Mouse (Mus musculus): ENCODE results near the gene Gjc2. TPM values are rescaled to one million over a fixed set of nuclear protein-coding genes. Genes with fewer than 3 reads are reported as not detected.
A peak's percentile ranks its signal among the peaks of the same experiment; 100 is the strongest.

Gene Gjc2
- polyA plus RNA-seq, 1 experiment from 2014 or later, result not detected

DNA sequence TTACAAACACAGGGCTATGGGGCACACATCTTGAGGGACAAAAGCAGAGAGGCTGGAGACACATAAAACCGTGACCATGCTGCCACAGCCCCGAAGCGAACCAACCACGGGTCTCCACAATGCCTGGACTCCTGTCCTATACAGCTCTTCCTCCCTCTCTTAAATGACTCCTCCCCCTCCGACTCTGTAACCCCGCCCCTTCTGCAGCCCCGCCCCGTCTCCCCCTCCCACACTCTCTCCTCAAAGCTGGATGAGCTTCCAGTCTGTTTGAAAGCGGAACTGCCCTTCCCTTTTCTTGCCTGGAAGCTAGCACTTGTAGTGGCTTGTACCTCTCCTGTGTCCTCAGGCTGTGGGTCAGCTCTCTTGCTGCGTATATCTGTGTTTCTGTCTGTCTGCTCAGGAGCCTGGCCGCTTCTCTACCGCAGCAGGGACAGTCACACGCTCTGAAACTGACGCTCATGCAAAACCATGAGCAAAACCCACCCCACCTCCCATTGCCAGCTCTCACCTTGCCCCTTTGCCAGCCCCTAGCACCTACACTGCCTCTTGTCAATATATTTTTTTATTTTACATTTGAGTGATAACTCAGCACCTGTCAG is 41.1 kb downstream of the Gjc2 start:
- Histone ChIP-seq H3K27ac (replicated peaks) (no peak overlapping the region), H3K4me1 (peaks cover 7% of the 10 kb centered on the region), H3K36me3 (no peaks in the 10 kb centered on the region), H3K4me3 (peak overlapping the region; percentile 38), H3K9me3 (replicated peaks) (no peaks in the 10 kb centered on the region), H3K27me3 (ENCODE audit: low read depth, poor library complexity, severe bottlenecking) (peaks cover 22% of the 10 kb centered on the region)
- WGBS, result 15% methylated on average over 14 of the region's 14 CpGs
- peak; percentile 61 for DNase-seq (ENCODE audit: low spot score)

DNA sequence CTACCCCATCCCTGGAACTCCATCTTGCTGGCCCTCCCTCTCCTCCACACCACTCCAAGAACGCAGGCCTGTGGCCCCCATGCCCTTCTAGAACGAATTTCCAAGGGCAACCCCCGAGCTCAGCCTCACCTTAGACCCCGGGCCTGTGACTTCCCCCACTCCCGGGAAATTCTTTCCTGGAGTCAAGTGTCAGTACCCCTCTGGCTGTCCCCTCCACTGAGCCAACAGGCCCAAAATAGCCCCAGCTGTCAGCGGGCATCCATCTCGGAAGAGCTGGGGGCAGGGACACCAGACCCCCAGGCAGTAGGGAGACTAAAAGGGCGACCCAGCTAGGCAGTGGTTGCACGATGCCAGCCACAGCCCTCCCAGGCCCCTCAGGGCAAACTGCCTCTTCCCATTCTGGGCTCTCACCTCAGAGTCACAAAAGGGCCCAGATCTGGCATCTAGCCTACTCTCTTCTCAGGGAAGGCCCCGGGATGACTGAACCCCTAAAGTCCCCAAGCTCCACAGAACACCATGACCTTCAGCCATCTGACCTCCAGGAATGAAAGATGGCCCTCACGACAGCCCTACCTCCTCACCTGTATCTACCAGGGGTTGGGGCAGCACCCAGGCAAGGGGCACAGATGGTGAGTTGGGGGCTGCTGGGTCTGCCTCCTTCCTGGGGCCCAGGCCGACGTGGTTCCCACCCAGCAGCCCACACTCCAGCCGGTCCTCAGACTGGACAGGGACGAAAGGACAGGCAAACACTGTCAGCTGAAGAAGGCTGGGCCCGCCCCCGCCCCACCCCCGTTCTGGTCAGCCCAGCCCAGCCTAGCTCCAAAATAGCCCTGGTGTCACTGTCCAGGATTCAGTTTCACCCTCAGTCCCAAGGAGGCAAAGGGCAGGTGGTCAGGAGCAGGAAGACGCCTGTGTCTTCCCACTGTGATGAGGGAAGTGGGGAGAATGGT is 44.2 kb downstream of the Gjc2 start:
- H3K4me1 ChIP-seq, result peaks cover 27% of the 10 kb centered on the region
- no peak for DNase-seq (ENCODE audit: low spot score)
- 72% methylated on average over 19 of the region's 19 CpGs for WGBS
- peaks cover 53% of the 10 kb centered on the region for H3K27me3 ChIP-seq (ENCODE audit: low read depth, poor library complexity, severe bottlenecking)
- no peaks in the 10 kb centered on the region for H3K36me3 ChIP-seq
- no peak overlapping the region for H3K4me3 ChIP-seq
- H3K27ac ChIP-seq (replicated peaks), result no peak overlapping the region
- H3K9me3 ChIP-seq (replicated peaks), result no peaks in the 10 kb centered on the region

DNA sequence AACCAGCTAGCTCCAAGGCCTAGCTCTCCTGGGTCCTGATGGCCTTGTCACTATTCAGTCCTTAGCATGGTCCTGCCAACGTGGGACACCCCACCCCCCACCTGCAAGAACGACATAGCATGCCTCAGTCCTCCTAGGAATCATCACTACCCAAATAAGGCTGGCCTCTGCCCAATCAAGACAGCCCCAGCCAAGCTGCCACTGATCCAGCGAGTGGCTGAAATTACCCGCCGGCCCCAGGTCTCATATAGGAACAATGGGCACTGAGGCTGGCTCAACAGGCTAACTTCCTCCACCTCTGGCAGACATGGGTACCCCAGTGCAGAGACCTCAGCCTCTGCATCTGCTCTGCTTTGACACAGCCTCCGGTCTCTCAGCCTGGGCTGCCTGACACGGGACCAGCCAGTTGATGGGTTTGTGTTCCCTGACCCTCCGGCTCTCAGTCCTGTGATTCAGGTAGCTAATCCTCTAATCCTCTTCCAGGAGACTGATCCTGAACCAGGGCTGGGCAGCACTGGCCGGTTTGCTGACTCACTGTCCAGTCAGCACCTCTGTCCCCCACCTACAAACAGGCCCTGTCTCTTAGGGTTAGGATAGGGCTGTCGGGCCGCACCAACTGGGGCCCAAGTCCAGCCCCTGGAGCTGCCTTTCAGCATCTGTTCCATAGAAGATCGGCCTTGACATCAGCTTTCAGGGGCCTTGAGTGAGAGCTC is 45.9 kb downstream of the Gjc2 start:
- 56% methylated on average over 12 of the region's 12 CpGs for WGBS
- peaks cover 70% of the 10 kb centered on the region for H3K27me3 ChIP-seq (ENCODE audit: low read depth, poor library complexity, severe bottlenecking)

DNA sequence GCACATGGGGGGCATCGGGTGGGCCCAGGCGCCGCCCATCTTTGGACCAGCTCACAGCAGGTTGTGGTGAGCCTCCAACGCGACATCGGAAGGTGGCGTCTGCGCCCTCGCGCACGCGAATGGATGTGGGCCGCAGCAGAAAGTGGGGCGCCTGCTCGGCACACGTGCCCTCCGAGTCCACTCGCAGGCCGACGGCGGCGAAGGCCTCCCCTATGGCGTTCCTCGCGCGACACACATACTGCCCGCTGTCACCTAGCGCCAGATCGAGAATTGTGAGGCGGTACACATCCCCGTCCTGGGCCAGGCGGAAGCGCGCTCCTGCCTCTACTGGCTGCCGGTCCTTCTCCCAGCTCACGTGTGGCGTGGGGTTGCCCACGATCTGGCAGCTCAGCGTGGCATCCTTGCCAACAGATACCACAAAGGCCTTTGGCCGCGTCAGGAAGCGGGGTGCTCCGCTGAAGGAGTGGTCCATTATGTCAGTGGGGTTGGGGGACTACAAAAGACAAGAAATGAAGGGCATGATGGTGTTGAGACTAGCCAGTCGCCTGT is 47.0 kb downstream of the Gjc2 start, which contains the start of gene Obscn:
Gene Obscn, minus strand, starts transcription at position 499 of the 549 bp plus-strand sequence.
- Histone ChIP-seq H3K9me3 (replicated peaks) (no peaks in the 10 kb centered on the region), H3K27ac (replicated peaks) (no peak within 1 kb of the TSS), H3K36me3 (no peaks in the 10 kb centered on the region), H3K4me3 (peak within 1 kb of the TSS; percentile 42), H3K27me3 (ENCODE audit: low read depth, poor library complexity, severe bottlenecking) (peaks cover 79% of the 10 kb centered on the region), H3K4me1 (peaks cover 20% of the 10 kb centered on the region)
- DNase-seq (ENCODE audit: low spot score), result no peak
- 14% methylated on average over 44 of the region's 44 CpGs for WGBS

More for the DNA sequence above, 45.9 kb downstream of the Gjc2 start:
- no peak overlapping the region for H3K4me3 ChIP-seq
- no peaks in the 10 kb centered on the region for H3K36me3 ChIP-seq
- DNase-seq (ENCODE audit: low spot score), result no peak
- no peaks in the 10 kb centered on the region for H3K9me3 ChIP-seq (replicated peaks)
- H3K4me1 ChIP-seq, result peaks cover 26% of the 10 kb centered on the region
- no peak overlapping the region for H3K27ac ChIP-seq (replicated peaks)

DNA sequence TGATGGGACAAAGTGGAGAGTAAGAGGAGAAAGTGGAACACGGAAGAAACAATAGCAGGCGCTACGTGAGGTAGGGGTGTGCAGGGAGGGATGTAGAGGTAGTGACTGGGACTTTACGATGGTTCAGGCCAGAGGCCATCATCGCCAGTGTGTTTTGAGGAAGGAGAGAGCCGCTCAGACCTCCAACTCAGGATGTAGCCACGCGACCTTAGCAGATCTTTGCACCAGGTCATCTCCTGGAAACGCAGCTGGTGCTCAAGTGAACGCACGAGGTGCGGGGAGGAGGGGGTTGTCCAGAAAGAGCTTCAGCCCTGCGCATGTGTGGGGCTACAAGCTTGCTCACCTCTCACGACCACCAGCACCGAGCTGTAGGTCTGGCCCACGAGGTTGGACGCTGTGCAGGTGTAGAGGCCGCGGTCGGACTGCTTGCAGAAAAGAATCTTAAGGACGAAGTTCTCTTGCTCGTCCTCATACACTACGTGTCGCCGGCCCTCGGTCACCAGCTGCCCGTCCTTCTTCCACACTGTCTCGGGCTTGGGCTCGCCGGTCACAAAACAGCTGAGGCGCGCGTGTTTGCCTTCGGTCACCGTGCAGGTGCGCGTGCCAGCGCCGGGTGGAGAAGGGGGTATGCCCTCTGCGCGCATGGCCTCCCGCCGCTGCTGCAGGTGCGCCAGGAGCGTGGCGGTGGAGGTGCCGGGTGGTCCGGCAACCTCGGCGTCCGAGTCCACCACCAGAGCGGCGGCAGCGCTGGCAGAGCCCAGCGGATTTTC is 47.8 kb downstream of the Gjc2 start:
- H3K9me3 ChIP-seq (replicated peaks), result no peaks in the 10 kb centered on the region
- H3K4me1 ChIP-seq, result peaks cover 20% of the 10 kb centered on the region
- H3K27me3 ChIP-seq (ENCODE audit: low read depth, poor library complexity, severe bottlenecking), result peaks cover 79% of the 10 kb centered on the region
- WGBS, result 9% methylated on average over 55 of the region's 55 CpGs
- no peak for DNase-seq (ENCODE audit: low spot score)
- H3K36me3 ChIP-seq, result no peaks in the 10 kb centered on the region
- H3K4me3 ChIP-seq, result peak overlapping the region; percentile 42
- H3K27ac ChIP-seq (replicated peaks), result no peak overlapping the region

DNA sequence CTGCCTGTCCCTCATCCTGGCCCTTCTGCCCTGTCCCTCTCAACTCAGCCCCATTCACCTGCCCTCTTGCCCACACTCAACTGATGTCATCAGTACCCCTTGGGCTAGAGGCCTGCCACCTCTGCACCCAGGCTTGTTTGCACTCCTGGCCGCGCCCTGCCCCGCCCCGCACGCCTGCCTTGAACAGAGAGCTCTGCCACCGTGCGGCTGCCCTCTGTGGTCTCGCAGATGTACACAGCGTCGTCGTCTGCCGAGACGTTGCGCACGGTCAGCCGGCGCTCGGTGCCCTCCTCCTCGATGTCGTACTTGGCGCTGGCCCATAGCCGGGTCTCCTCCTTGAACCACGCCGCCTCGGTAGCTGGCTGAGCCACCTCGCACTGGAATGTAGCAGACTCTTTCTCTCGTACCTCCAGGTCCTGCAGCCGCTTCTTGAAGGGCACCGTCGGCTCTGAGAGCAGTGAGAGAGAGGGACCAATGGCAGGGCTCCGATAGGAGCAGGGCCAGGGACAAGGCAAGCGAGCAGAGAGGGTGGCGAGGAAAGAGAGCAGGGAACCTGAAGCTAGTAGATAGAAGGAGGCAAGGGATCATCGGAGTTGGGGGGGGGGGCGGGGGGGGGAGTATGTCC is 48.5 kb downstream of the Gjc2 start:
- Histone ChIP-seq H3K9me3 (replicated peaks) (no peaks in the 10 kb centered on the region), H3K4me1 (peaks cover 20% of the 10 kb centered on the region), H3K36me3 (no peaks in the 10 kb centered on the region), H3K27me3 (ENCODE audit: low read depth, poor library complexity, severe bottlenecking) (peaks cover 79% of the 10 kb centered on the region), H3K4me3 (peak overlapping the region; percentile 42), H3K27ac (replicated peaks) (no peak overlapping the region)
- no peak for DNase-seq (ENCODE audit: low spot score)
- 4% methylated on average over 35 of the region's 35 CpGs for WGBS

DNA sequence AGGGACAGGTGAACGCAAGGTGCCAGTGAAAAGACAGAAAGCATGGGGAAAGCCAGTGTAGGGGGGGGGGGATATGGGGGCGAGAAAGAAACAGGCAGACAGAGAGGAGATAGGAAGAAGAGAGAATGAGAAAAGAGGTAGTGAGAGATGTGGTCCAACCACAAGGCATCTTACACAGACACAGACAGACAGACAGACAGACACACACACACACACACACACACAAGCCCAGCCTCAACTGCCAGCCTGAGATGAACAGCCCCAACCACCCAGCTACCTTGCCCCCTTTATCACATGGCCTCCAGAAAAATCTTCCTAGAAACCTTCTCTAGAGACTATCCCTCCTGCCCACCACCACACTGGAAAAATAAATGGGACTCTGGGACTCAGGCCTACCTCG is 50.9 kb downstream of the Gjc2 start:
- DNase-seq (ENCODE audit: low spot score), result no peak
- 78% methylated on average over 2 of the region's 3 CpGs for WGBS
- no peak overlapping the region for H3K4me3 ChIP-seq
- H3K27me3 ChIP-seq (ENCODE audit: low read depth, poor library complexity, severe bottlenecking), result peaks cover 59% of the 10 kb centered on the region
- H3K4me1 ChIP-seq, result peaks cover 20% of the 10 kb centered on the region
- H3K36me3 ChIP-seq, result no peaks in the 10 kb centered on the region
- no peaks in the 10 kb centered on the region for H3K9me3 ChIP-seq (replicated peaks)
- no peak overlapping the region for H3K27ac ChIP-seq (replicated peaks)

DNA sequence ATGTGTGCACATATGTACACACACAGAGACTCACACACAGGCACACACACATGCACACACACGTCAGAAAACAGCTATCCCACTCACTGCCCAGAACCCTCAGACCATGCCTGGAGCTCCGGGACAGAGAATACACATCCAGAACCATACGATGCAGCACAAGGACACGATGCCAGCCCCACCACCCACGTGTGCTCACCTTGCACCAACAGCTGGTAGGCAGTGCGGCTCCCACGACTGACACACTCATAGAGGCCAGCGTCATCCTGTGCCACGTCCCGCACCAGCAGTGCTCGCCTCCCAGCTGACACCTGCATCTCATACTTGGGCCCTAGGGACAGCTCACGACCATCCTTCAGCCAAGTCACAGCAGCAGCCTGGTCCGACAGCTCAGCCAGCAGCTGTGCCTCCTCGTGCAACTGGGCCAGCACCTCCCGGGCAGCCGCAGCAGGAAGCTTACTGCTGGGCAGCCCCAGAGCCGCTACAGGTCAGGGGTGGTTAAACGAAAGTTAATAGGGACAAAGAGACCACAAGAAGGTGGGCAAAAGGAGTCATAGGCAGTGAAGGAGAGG is 51.6 kb downstream of the Gjc2 start:
- no peaks in the 10 kb centered on the region for H3K36me3 ChIP-seq
- WGBS, result 70% methylated on average over 18 of the region's 18 CpGs
- peaks cover 52% of the 10 kb centered on the region for H3K27me3 ChIP-seq (ENCODE audit: low read depth, poor library complexity, severe bottlenecking)

DNA sequence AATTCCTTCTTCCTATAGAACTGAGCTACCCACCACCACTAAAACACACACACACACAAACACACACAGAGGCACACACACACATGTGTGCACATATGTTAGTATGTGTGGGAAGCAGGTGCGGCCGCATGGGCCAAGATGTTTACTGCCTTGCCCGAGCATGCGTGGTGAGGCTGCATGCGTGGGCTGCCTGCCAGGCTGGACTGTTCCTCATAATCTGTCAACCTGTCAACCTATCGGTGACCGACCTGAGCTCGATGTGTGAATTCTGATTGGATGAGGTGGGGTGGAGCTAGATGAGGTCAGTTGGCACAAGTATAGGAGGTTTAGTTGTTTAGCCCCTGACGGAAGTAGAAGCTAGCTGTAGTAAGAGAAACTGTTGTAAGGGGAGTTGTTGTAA is 52.2 kb downstream of the Gjc2 start:
- Histone ChIP-seq H3K4me3 (no peak overlapping the region), H3K27me3 (ENCODE audit: low read depth, poor library complexity, severe bottlenecking) (peaks cover 46% of the 10 kb centered on the region), H3K9me3 (replicated peaks) (no peaks in the 10 kb centered on the region), H3K27ac (replicated peaks) (no peak overlapping the region), H3K4me1 (peaks cover 16% of the 10 kb centered on the region), H3K36me3 (no peaks in the 10 kb centered on the region)
- 94% methylated on average over 9 of the region's 9 CpGs for WGBS
- DNase-seq (ENCODE audit: low spot score), result no peak

More for the DNA sequence above, 51.6 kb downstream of the Gjc2 start:
- no peak overlapping the region for H3K4me3 ChIP-seq
- H3K4me1 ChIP-seq, result peaks cover 20% of the 10 kb centered on the region
- no peak for DNase-seq (ENCODE audit: low spot score)
- H3K9me3 ChIP-seq (replicated peaks), result no peaks in the 10 kb centered on the region
- H3K27ac ChIP-seq (replicated peaks), result no peak overlapping the region

Data from midbrain, embryonic 10.5 days (tissue).